Mouse (Mus musculus): ENCODE results near the gene Clec2l. TPM values are rescaled to one million over a fixed set of nuclear protein-coding genes. Genes with fewer than 3 reads are reported as not detected.

The Clec2l gene
- polyA plus RNA-seq, 1 experiment from 2014 or later, result 1.0 TPM

DNA sequence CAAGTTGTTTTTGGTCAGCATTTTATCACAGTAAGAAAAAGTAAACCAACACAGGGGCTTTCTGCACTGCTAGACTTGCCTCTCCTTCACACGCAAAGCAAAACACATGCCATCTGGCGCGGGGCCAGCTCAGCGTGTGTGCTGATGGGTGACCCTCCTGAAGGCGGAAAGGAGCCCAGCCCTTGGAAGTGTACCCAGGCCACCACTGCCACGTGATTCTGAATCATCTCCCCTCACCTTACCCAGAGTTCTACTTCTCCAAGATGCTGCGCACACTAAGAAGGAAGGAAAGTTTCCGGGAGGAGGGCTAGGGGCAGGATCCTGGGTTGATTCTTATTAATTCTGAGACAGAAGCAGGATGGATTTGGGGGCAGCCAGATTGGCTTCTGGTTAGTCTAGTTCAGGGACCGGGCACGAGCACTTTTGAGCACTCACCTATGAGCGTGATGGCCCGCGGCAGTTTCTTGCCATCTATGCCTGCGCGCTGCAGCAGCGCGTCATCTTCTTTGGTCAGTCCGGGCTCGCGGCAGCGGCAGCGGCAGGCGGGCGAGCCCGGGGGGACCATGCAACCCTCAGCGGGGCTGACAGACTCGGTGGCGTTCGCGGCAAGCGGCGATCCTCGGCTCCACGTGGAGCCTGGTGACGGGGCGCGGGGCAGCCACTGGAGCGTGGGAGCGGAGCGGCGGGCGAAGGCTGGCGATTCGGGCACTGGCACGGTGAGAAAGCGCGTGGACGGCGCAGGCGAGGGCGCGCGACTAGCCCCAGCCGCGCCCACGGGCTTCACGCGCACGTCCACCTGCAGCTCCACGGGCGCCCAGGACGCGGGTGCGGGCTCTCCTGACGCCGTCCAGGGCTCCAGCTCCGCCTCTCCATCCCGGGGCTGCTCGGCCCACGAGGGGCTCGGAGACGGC is 26.7 kb upstream of the Clec2l start:
- Histone ChIP-seq H3K27ac (ENCODE audit: low read length) (no peak overlapping the region), H3K27me3 (ENCODE audit: insufficient read depth, low read length) (peaks cover 68% of the 10 kb centered on the region), H3K36me3 (ENCODE audit: insufficient read depth, low read length) (no peaks in the 10 kb centered on the region), H3K4me2 (replicated peaks; ENCODE audit: low read depth, low read length) (peak overlapping the region; percentile 100), H3K9me3 (ENCODE audit: low read length) (no peaks in the 10 kb centered on the region), H3K4me3 (ENCODE audit: low read length) (peak overlapping the region; percentile 59), H3K9ac (replicated peaks; ENCODE audit: low read length) (peak overlapping the region; percentile 66), H3K4me1 (ENCODE audit: insufficient read depth, low read length) (peaks cover 18% of the 10 kb centered on the region)
- 2% methylated on average over 64 of the region's 72 CpGs for WGBS
- ATAC-seq (ENCODE audit: low FRiP score, low TSS enrichment), result peak; percentile 57

DNA sequence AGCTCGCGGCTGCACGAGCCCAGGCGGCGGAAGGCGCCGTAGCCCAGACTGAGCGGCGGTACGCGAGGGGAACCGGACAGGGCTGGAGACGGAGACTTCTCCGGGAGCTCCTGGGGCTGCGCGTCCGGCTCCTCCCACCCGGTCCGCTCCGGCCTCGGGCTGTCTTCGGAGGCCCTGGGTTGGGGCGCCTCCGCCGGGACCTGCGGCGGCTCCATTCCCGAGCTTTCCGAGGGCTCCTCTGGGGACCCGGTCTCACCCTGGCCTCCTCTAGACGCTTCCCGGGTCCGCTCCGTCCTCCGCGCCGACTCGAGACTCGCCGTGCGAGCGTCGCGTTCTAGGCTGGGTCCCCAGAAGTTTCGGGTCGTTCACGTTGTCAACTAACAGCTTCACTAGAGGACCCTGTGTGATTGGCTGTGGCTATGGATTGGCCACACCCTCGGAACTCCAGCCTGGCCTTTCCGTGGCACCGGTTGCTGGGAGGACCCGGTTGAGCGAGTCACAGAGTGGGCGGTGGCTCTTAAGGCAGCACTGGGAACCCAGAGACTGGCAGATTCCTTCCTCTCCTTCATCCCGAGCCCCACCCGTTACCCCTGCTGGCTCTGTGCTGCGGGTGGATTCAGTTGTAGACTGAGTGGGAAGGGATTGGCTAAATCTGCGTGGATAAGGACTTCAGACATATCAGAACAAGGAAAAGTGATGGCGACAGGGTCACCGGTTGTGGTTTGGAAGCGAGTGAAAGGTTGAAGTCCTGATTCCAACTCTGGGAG is 25.8 kb upstream of the Clec2l start, which contains the start of gene Klrg2:
Klrg2 (minus strand) TSS at position 391 of the 767 bp plus-strand sequence.
- Histone ChIP-seq H3K9me3 (ENCODE audit: low read length) (no peaks in the 10 kb centered on the region), H3K27me3 (ENCODE audit: insufficient read depth, low read length) (peaks cover 75% of the 10 kb centered on the region), H3K9ac (replicated peaks; ENCODE audit: low read length) (peak within 1 kb of the TSS; percentile 66), H3K36me3 (ENCODE audit: insufficient read depth, low read length) (no peaks in the 10 kb centered on the region), H3K4me1 (ENCODE audit: insufficient read depth, low read length) (peaks cover 18% of the 10 kb centered on the region), H3K27ac (ENCODE audit: low read length) (no peak within 1 kb of the TSS), H3K4me2 (replicated peaks; ENCODE audit: low read depth, low read length) (peak within 1 kb of the TSS; percentile 100), H3K4me3 (ENCODE audit: low read length) (peak within 1 kb of the TSS; percentile 59)
- WGBS, result 2% methylated on average over 60 of the region's 60 CpGs
- peak; percentile 84 for ATAC-seq (ENCODE audit: low FRiP score, low TSS enrichment)

DNA sequence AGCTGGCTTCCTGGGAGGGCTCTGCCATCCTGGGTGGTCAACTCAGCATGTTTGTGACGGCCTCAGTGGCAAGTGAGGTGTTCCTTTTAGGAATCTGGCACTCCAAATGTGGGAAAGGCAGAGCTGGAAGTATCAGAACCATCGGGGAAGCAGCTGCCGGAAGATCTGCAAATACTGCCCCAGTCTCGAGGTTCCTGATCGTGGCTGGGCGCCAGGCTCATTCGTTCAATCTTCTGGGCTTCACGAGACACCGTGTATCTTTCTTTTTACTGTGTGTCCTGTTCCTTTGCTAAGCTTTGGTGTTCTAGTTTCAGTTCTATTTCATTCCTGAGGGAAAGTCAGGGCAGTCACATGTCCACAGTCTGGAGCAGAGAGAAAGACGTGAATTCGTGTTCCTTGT is 22.5 kb upstream of the Clec2l start:
- Histone ChIP-seq H3K9me3 (ENCODE audit: low read length) (no peaks in the 10 kb centered on the region), H3K36me3 (ENCODE audit: insufficient read depth, low read length) (no peaks in the 10 kb centered on the region), H3K27me3 (ENCODE audit: insufficient read depth, low read length) (peaks cover 56% of the 10 kb centered on the region), H3K9ac (replicated peaks; ENCODE audit: low read length) (no peak overlapping the region), H3K4me3 (ENCODE audit: low read length) (no peak overlapping the region), H3K4me1 (ENCODE audit: insufficient read depth, low read length) (peaks cover 18% of the 10 kb centered on the region), H3K27ac (ENCODE audit: low read length) (no peak overlapping the region), H3K4me2 (replicated peaks; ENCODE audit: low read depth, low read length) (no peak overlapping the region)
- no peak for ATAC-seq (ENCODE audit: low FRiP score, low TSS enrichment)
- WGBS, result 71% methylated on average over 11 of the region's 11 CpGs

DNA sequence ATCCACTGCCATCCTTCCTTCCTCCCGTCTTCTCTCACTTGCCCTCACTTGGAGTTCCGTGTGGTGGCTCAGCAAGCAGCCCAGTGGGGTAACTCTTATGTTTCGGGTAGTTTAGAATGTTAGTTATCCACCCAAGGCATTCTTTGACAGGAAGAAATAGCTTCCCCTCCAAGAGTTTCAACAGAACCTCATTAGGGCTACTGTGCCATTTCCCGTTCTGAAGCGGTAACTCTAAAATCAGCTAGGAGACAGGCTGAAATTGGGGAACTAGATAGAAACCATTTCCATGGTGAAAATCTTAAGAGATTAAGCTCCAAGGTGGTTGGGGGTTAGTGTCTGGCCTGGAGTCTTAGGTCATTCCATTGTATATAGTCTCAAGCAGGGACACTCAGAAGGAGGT is 21.6 kb upstream of the Clec2l start:
- no peak overlapping the region for H3K4me2 ChIP-seq (replicated peaks; ENCODE audit: low read depth, low read length)
- peaks cover 12% of the 10 kb centered on the region for H3K4me1 ChIP-seq (ENCODE audit: insufficient read depth, low read length)
- H3K4me3 ChIP-seq (ENCODE audit: low read length), result no peak overlapping the region
- H3K27ac ChIP-seq (ENCODE audit: low read length), result no peak overlapping the region
- 66% methylated on average over 5 of the region's 5 CpGs for WGBS
- no peak for ATAC-seq (ENCODE audit: low FRiP score, low TSS enrichment)
- peaks cover 48% of the 10 kb centered on the region for H3K27me3 ChIP-seq (ENCODE audit: insufficient read depth, low read length)
- H3K36me3 ChIP-seq (ENCODE audit: insufficient read depth, low read length), result no peaks in the 10 kb centered on the region
- H3K9me3 ChIP-seq (ENCODE audit: low read length), result no peaks in the 10 kb centered on the region
- H3K9ac ChIP-seq (replicated peaks; ENCODE audit: low read length), result no peak overlapping the region

DNA sequence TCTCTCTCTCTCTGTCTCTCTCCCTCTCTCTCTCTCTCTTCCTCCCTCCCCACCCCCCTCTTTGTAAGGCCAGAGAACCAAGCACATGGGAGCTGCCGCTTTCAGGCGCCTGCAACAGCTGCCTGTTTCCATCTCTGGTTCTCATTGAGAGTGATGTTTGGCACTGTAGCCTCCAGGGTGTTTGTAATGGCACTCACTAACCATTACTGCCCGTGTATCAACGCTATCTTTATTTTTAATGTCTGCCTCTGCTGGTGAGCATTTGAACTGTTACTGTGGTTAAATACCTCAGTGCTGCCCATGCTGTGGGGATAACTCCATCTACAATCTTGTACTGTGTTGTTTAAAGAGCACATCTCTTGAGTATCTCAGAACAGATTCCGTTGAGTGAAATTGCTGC is 21.2 kb upstream of the Clec2l start:
- Histone ChIP-seq H3K9ac (replicated peaks; ENCODE audit: low read length) (no peak overlapping the region), H3K27ac (ENCODE audit: low read length) (no peak overlapping the region), H3K36me3 (ENCODE audit: insufficient read depth, low read length) (no peaks in the 10 kb centered on the region), H3K4me2 (replicated peaks; ENCODE audit: low read depth, low read length) (no peak overlapping the region), H3K4me3 (ENCODE audit: low read length) (no peak overlapping the region), H3K27me3 (ENCODE audit: insufficient read depth, low read length) (peaks cover 47% of the 10 kb centered on the region), H3K4me1 (ENCODE audit: insufficient read depth, low read length) (peaks cover 8% of the 10 kb centered on the region), H3K9me3 (ENCODE audit: low read length) (no peaks in the 10 kb centered on the region)
- 53% methylated on average over 5 of the region's 5 CpGs for WGBS
- no peak for ATAC-seq (ENCODE audit: low FRiP score, low TSS enrichment)

DNA sequence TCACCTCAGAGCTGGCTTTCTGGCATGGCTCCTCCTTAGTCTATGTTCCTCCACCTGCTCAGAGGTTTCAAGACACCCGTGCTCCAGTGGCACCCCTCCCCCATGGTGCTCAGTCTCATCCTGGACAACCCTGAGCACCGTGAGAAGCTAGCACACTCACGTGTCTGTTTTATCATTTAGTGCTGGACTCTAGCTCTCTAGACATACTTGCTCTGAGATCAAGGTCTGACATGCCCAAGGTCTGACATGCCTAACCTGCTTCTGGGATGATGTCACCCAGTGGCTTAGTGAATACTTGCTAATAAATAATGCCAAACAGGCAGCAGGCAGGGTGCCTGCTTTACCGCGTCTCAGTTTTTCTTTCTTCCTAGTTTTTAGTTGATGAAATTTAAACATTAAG is 20.3 kb upstream of the Clec2l start:
- Histone ChIP-seq H3K4me1 (ENCODE audit: insufficient read depth, low read length) (peaks cover under 1% of the 10 kb centered on the region; the same call in 1 of the 2 replicates), H3K27ac (ENCODE audit: low read length) (no peak overlapping the region), H3K36me3 (ENCODE audit: insufficient read depth, low read length) (no peaks in the 10 kb centered on the region), H3K27me3 (ENCODE audit: insufficient read depth, low read length) (peaks cover 42% of the 10 kb centered on the region), H3K9me3 (ENCODE audit: low read length) (no peaks in the 10 kb centered on the region), H3K4me3 (ENCODE audit: low read length) (no peak overlapping the region), H3K4me2 (replicated peaks; ENCODE audit: low read depth, low read length) (no peak overlapping the region), H3K9ac (replicated peaks; ENCODE audit: low read length) (no peak overlapping the region)
- ATAC-seq (ENCODE audit: low FRiP score, low TSS enrichment), result peak; percentile 51; the same call in 1 of the 2 replicates
- WGBS, result 49% methylated on average over 5 of the region's 5 CpGs

DNA sequence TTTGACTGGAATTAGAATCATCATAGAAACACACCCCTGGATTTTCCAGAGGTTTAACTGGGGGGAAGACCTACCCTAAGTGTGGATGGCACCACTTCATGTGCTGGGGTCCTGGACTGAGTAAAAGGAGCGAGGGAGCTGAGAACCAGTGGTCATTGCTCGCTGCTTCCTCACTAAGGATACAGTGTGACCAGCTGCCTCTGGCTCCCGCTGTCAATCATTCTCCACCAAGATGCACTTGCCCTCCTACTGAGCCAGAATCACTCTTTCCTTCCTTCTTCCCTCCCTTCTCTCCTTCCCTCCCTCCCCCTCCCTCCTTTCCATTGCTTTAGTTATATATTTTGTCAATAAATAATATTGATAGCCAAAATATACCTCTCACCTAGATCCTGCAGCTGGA is 19.8 kb upstream of the Clec2l start:
- WGBS, result 69% methylated on average over 3 of the region's 3 CpGs
- Histone ChIP-seq H3K4me3 (ENCODE audit: low read length) (no peak overlapping the region), H3K9ac (replicated peaks; ENCODE audit: low read length) (no peak overlapping the region), H3K4me1 (ENCODE audit: insufficient read depth, low read length) (no peaks in the 10 kb centered on the region), H3K27ac (ENCODE audit: low read length) (no peak overlapping the region), H3K4me2 (replicated peaks; ENCODE audit: low read depth, low read length) (no peak overlapping the region), H3K36me3 (ENCODE audit: insufficient read depth, low read length) (no peaks in the 10 kb centered on the region), H3K27me3 (ENCODE audit: insufficient read depth, low read length) (peaks cover 38% of the 10 kb centered on the region), H3K9me3 (ENCODE audit: low read length) (no peaks in the 10 kb centered on the region)
- no peak for ATAC-seq (ENCODE audit: low FRiP score, low TSS enrichment)

DNA sequence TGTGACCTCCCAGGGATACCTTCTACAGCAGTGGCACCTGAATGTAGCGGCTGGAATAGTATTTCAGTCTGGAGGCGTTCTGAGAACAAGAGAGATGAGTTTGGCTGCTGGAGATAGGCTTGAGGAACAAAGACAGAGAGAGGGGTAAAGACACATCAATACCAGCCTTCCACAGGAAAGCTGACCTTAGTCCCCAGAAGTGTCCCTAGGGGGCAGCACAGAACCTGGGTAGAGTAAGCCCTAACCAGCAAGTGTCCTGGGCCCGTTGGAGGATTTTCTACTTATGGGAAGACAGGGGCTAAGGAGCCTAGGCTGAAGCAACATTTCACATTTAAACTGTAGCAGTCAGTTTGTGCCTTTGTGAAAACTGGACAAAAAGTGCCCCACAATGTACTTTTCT is 13.3 kb upstream of the Clec2l start:
- Histone ChIP-seq H3K9me3 (ENCODE audit: low read length) (no peaks in the 10 kb centered on the region), H3K4me1 (ENCODE audit: insufficient read depth, low read length) (no peaks in the 10 kb centered on the region), H3K4me3 (ENCODE audit: low read length) (no peak overlapping the region), H3K27ac (ENCODE audit: low read length) (no peak overlapping the region), H3K36me3 (ENCODE audit: insufficient read depth, low read length) (no peaks in the 10 kb centered on the region), H3K9ac (replicated peaks; ENCODE audit: low read length) (no peak overlapping the region), H3K27me3 (ENCODE audit: insufficient read depth, low read length) (no peaks in the 10 kb centered on the region), H3K4me2 (replicated peaks; ENCODE audit: low read depth, low read length) (no peak overlapping the region)
- ATAC-seq (ENCODE audit: low FRiP score, low TSS enrichment), result no peak
- 77% methylated on average over 3 of the region's 3 CpGs for WGBS

DNA sequence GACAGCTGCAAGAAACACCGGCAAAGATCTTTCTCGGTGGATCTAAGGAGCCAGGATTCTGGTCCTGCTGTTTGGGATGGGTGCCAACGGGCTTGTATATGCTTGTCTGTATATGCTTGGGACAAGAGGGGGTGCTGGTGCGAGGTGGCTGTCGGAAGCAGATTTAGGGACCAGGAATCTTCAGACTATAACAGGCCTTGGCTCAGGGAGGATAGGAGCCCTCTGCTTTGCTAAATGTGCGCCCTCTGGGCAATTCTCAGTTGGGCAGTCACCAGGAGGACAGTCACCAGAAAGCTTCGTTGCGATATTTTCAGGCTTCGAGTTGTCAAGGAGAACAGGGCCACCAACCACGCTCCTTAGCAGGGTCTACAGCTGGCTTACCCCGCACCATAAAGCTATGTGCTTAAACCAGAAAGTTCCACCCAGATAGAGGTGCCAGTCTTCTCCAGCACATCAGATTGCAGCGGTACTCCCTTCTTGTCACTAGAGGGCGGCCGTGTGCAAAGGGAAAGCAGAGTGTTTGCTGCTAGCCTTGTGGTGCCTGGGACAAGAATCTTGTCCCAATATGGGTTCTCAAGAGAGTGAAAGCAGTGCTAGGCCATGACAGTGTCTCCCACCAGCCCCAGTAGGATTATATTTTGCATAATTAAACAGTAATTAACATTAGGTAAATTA is 12.5 kb upstream of the Clec2l start:
- H3K4me3 ChIP-seq (ENCODE audit: low read length), result no peak overlapping the region

More for the DNA sequence above, 12.5 kb upstream of the Clec2l start:
- peak; percentile 69 for ATAC-seq (ENCODE audit: low FRiP score, low TSS enrichment)
- H3K9ac ChIP-seq (replicated peaks; ENCODE audit: low read length), result no peak overlapping the region
- H3K4me1 ChIP-seq (ENCODE audit: insufficient read depth, low read length), result no peaks in the 10 kb centered on the region
- no peaks in the 10 kb centered on the region for H3K9me3 ChIP-seq (ENCODE audit: low read length)
- H3K27ac ChIP-seq (ENCODE audit: low read length), result no peak overlapping the region
- WGBS, result 36% methylated on average over 14 of the region's 14 CpGs
- no peaks in the 10 kb centered on the region for H3K36me3 ChIP-seq (ENCODE audit: insufficient read depth, low read length)
- no peaks in the 10 kb centered on the region for H3K27me3 ChIP-seq (ENCODE audit: insufficient read depth, low read length)
- no peak overlapping the region for H3K4me2 ChIP-seq (replicated peaks; ENCODE audit: low read depth, low read length)
